Mouse (Mus musculus) cerebellum, adult (tissue): Measurements from ENCODE around the gene 4931440F15Rik.
A peak's percentile ranks its signal among the peaks of the same experiment; 100 is the strongest.

Experiments used
- ATAC-seq: cut with Nextera tagmentation; 2 replicates; pipeline ENCODE4 v1.9.2; 2017; ENCODE audit warnings: mild to moderate bottlenecking, moderate library complexity, mixed read lengths; ENCODE audit not compliant: insufficient number of reproducible peaks, low FRiP score, low TSS enrichment

The 4931440F15Rik gene

DNA sequence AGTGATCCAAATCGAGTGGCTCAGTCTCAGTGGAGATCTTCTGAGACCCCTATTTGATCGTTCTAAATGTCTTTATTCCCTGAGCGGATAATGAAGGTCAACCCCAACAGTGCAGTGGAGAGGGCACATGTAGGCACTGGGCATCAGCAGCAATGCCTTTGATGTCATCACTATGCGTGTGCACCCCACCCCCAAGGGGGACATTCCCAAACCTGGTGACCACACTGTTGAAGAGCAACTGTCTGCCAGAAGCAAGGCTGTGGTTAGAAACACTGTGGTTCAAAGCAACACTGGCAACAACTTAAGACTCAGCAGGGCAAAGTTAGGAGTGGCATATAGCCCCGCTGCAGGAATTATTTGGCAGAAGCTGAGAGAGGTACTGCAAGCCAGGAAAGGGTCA, 18.1 kb downstream of the 4931440F15Rik start:
- no peak for ATAC-seq

DNA sequence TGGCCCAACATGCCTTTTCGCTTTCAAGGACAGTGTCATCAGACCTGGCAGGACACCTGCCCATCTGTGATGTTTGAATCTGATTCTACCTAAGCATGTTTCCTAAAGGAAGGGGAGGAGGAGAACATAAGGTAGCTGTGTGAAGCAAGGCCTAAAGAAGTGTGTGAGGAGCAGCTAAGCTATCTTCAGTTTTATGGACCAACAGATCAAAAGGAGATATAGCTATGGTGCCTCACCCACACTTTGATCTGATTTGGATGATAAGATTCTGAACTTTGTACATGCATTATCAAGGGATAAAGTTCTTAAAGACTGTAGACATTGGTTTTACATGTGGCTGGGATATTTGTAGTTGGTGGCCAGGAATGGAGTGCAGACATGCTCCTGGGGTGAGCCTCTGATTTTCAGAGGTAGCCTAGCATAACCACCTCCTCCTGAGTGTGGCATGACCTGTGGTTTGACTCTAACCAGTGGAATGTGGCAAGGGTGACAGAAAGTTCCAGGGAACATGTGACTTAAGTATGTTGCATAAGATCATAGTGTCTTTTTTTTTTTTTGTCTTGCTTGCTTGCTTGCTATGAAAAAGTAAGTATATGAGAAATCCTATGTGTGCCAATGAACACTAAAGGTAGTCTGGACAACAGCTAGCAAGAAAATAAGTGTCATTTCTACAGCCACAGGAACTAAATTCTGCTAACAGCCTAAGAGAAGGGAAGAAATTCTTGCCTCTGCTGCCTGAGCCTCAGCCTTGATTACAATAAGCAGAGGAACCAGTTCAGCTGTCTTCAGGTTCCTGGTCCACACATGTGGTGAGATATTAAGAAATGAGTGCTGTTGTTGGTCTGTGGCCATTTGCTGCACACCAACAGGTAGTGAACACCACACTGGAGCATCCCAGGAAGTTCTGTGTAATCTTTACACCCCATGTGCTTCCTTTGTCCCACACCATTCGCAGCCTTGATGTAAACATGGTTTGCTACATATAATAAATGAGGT, 23.7 kb downstream of the 4931440F15Rik start:
- no peak for ATAC-seq

DNA sequence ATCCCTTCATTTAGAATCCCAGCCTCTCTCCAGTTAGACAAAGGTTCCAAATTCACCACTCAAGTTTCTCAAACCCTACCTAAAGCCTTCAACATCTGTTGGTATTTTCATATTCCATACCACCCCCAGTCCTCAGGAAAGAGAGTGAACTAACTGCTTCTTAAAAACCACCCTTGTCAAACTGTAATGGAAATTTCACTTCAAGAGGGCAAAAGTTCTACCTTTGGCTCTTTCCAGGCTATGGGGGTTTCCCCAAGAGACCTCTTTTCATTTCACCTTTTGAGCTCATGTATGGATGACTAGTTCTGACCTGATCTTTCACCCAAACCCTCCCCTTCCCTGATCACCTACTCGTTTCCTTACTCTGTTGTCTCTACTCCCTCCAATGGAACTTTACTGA, 25.6 kb downstream of the 4931440F15Rik start:
- ATAC-seq: no peak

DNA sequence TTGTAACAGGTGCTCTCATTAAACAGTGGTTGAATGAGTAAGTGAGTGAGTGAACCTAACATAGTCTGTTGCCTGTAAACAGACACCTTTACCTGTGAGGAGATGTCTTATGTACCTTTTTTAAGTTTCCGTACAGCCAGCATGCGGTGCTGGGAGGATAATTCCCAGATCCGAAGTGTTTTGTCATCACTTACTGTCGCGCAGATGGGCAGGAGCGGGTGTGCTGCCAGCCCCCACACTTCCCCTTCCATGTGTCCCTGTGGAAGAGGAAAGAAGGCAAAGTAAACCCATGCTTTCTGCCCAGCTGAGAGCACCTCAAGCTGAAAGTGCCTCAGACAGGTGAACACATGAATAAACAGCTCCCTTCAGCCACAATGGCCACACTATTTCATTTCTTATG, 30.4 kb downstream of the 4931440F15Rik start:
- ATAC-seq: no peak

DNA sequence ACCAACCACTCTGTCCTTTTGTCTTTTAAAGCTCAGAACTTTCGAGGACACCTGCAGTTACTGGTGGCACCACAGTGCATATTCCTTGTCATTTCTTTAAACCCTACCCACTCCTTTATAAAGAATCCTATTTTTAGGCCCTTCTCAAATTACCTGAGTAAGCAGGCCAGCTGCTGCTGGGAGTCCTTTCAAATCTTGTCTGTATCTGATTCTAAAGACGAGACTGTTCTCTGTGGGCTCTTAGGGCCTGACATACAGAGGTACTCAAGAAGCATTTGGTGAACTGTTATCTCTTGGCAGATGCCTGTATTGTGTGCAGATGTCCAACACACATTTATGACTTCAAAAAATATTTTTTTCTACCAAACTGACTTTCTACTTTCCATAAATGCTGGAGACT, 31.0 kb downstream of the 4931440F15Rik start:
- no peak for ATAC-seq

DNA sequence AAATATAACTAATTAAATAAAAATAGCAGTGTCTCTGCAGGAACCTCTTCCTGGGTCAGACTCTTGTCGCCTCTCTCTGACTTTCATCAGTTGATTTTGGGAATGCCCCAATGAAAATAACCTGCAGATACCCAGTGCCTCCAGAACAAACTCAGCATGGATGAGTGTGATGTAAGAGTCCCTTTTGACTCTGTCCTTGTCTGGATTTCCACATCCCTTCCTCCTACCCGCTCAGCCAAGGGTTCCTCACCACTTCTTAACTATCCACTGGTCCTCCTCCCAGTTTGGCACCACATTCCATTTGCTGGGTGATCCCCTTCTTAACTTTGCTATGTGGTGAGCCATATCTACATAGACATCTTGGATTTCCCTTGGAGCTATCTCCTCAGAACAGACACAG, 34.7 kb downstream of the 4931440F15Rik start:
- ATAC-seq: no peak

DNA sequence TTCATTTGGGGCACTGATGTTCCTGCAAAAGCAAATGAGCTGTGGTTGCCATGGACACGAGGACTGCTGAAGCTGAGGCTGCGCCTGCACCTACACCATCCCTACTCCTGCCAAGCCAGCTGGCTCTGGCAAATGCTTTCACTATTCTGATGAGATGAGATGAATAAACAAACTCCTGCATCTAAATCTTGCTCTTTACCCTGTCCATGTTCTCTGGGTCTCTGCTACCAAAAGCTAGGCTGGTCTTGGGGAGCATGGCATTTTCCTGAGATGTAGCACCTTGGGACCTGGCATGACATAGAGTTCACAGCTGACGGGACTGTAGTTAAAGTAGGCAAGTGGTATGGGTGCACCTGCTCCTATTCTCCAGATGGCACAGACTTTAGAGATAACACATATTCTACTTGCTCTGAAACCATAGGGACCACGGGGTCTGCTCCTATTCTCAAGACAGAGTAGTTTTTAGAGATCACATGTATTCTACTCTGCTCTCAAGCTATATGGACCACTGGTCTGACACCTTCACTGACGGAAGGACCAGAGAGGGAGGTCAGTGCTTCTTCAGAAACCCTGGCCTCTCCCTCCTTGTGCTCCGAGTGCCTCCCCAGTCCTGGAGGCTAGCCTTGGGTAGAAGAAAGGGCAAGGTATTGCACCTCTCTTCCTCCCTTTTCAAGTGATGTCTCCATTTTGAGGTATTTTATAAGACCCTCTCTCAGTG, 36.4 kb downstream of the 4931440F15Rik start:
- ATAC-seq: peak; percentile 79

DNA sequence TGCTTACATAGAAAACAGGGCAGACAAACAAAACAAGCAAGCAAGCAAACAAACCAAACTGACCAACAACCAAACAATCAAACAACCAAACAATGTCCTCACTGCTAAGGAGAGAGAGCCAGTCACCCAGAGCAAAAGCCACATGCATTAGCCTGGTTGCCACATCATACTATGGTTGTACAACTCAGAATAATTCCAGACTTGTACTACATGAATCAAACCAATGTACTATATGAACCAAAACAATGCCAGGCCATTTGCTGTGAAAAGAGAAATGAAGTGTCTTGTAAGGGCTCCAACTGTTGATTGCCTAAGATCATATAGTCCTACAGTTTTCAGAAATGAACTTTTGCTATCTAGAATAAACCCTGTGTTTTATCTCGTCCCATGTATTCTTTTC, 37.0 kb downstream of the 4931440F15Rik start:
- ATAC-seq: no peak

DNA sequence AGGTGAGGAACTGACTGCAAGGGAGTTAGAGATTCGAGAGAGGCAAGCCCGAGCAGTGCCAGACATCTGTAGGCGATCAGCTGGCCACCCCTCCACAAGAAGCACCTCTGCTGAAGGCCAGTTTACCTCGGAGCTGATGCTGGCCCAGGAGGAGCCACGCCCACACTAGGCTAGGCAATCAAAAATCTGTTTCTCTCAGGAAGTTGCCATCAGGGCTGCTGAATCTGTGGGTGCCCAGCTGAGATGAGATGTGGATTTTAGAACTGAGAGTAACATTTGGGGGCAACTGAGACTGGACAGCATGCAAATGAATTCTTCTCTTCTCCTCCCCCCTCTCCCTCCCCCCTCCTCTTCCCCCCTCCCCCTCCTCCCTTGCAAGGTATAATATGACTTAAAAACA, 38.0 kb downstream of the 4931440F15Rik start:
- ATAC-seq: no peak

DNA sequence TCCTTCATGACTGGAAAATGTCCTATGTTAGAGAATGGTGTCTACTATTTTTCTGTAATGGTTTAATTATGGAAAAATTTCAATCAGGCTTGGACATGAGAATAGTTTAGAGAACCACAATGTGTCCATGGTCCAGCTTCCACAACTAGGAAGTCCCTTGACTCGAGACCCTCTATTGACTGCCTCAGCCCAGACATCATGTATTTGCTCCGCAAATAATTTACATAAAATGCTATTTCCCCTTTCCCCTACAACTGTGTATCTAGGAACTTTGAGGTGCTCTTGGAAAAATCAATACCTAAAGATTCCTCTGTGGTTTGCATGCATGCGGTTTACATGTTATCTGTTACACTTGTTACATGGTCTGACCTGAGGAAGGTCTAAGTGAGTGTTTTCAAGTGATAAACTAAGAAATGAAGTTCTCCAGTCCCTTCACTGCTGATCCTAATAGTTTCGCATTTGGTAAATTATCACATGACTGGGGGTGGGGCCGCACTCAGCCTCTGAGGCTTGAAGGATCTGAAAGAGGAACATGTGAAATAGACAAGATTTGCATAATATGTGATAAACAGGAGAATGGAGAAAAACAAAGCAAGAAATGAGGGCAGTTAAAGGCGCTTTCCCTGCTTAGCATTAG, 38.8 kb downstream of the 4931440F15Rik start:
- no peak for ATAC-seq

DNA sequence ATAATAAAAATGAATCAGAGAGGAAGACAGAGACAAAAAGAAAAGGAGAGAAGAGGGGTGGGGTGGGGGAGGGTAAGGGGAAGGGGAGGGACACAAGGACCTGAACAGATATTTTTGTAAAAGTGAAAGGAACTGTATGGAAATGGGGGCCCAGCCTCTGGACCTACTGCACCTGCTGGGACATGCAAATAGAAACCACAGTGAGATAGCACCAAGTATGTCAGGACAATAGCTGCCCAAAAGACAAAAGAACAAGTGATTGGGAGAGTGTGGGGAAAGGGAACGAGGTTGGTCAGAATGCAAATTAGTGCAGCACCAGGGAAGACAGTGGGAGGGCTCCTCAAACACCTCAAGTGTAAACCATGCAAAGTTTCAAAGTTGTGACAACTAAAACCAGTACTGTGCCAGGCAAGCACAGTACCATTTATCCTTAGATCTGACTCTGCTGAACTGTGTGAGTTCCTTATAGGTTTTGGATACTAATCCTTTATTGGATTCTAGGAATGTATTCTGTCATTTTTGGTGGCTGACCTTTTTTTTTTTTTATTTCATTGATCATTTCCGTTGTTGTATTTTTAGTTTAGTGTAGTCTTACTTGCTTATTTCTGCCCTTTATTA, 46.0 kb downstream of the 4931440F15Rik start:
- no peak for ATAC-seq

DNA sequence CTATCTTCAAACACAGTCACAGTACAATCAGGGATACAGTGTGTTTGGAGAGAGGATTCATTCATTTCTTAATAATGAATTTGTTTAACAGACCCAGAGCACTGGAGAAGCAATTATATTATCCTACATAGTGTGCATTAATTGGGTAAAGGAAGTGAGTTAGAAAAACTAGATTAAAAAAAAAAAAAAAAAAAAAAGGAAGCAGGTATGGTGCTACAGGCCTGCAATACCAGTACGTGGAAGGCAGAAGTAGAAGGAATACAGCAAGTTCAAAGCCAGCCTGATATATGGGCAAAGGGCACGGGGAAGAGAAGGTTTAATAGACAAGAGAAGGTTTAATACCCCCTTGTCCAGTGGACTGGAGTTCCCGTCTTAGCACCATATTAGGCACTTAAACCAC, 46.5 kb downstream of the 4931440F15Rik start:
- no peak for ATAC-seq

DNA sequence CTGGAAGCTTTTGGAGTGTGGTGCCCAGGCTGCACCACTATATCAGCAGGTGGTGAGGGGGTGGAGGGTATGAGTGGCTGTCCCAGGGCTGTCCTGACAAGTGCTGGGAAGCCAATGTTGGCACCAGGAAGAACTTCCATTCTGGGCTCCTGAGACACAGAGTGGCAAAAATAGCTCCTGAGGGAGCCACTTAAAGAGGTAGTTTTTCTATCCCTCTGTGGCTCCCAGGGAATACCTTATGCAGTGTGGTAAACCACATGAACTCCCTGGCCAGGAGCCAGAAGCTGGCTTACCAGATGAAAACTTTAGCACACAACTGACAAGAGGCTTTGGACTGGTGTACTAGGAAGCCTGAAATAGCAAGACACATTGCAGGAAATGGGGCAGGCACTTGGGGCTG, 47.5 kb downstream of the 4931440F15Rik start:
- ATAC-seq: no peak

DNA sequence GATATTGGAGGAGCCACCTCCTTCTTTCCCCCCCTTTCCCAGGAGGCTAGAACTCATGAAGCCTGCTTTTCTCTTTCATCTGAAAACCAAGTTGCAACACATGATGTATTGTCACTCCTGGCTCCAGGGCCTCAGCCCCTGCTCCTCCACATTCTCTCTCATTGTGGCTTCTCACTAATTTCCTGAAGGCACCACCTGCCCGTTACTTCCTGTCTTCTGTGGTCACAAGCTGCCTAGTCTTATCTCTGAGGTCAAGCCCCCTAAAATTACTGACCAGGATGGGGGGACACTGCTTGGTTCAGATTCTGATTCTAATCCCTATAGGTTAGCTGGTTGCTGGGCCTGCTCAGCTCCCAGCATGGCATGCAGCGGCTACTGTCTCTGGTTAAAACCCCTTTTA, 50.7 kb downstream of the 4931440F15Rik start:
- no peak for ATAC-seq

DNA sequence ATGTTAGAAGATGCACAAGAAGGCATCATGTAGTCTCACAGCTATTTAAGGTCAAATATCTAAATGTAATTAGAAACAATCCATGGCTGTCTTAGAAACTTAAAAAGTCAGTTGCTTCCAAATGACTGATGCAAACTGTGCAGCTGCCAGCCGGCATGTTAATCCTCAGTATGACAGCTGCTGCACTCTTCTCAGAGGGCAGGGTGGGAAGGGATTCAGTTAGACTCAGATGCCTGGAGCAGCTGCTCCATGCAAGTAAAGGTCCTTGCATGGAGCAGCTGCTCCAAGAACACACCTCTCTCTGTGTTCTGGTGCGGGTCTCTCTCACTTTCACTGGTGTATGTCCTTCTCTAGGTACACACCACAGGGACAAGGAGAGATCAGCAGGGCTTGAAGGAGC, 51.2 kb downstream of the 4931440F15Rik start:
- no peak for ATAC-seq
